Mouse (Mus musculus) left cerebral cortex, postnatal 14 days (tissue): ENCODE measurements at regions not wholly inside any gene's neighbourhood (a gene's known extent, or its start where the extent isn't known, plus 50 kb on each side); places are given as distances from the start of the nearest gene placed in this dataset.

Experiments used
- DNase-seq, 2 experiments: peaks; one replicate each; pipeline ENCODE4 v3.0.0; 2021 to 2022; ENCODE audit warnings: low spot score in 2 of 2, mixed read lengths in 1 of 2
- intact Hi-C: fragments of 180-260 bp; cut with DNase I; formaldehyde crosslinking; loops from one replicate; pipeline ENCODE4 v1.15.1; 2025

GRCm38 (mm10) chr4:8935899-8936298 lies 697.1 kb upstream of the Car8 start:
- no peak for DNase-seq
- intact Hi-C loops, result no loop called here

DNA sequence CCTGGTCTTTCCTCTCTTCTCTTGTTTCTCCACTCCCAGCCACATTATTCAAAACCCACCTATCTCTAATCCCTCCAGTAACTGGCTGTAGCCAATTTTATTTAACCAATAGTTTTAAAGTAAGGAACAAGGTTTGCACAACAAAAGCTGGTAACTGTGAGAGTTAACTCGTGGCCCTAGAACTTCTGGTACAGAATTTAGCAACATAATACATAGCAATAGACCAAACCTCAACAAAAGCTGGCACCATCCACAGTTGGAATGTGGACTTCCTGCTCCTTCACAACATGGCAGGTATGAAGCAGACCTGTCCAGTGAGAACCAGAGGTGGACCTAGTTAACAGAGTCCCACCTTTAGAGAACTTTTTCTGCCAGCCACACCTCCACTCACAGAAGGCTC lies 695.7 kb upstream of the Car8 start:
- intact Hi-C loops, result no loop called here
- DNase-seq, result no peak

DNA sequence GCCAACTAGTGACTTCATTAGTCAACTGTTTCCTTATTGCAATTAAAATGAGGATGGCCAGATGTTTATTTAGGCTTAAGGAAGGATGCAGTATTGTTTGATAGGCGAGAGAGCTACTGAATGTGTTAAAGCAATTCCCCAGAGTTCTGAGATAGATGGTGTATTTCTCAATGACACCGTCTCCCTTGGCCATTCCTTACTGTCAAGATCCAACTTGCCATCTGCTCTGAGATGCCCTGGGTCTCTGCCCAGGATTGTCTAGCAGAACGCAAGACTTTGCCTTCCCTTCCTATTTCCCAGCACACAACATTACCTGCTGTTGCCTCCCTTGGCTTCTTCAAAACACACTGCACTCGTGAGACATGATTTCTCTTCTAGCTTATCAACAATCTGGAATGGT lies 690.5 kb upstream of the Car8 start:
- no peak for DNase-seq
- intact Hi-C loops, result no loop called here

DNA sequence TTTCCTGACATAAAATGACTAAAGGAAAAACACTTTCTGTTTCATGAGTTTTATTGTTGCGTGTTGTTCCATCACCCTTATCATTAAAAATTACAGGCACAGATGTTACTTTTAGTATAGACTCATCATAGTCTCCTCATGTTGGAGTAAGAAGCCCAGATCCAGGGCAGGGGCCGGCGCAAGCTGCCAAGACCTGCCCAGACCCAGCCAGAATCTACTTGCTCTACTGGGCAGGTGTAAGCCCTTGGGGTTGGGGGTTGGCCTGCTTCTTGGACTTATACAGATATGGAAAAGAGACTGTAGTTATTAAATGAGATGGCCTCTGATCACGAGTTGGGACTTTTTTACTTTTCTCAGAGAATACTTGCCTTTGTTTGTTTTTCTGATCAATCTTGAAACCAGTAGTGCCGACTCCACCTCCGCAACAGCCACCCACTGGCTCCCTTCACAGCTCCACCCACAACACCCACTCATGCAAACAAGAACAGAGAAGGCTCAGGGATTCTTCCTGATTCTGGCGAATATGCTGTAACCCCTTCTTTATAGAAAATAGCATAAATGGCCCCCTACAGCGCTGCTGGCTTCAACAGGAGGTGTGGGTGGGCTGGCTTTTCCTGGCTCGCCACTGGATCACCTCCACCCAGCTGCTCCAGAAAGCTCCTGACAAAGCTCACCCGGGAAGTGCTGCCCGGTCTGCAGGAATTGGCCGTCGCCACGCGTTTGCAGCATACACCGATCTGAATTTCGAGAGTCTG lies 689.9 kb upstream of the Car8 start:
- intact Hi-C loops, result no loop called here
- no peak for DNase-seq

DNA sequence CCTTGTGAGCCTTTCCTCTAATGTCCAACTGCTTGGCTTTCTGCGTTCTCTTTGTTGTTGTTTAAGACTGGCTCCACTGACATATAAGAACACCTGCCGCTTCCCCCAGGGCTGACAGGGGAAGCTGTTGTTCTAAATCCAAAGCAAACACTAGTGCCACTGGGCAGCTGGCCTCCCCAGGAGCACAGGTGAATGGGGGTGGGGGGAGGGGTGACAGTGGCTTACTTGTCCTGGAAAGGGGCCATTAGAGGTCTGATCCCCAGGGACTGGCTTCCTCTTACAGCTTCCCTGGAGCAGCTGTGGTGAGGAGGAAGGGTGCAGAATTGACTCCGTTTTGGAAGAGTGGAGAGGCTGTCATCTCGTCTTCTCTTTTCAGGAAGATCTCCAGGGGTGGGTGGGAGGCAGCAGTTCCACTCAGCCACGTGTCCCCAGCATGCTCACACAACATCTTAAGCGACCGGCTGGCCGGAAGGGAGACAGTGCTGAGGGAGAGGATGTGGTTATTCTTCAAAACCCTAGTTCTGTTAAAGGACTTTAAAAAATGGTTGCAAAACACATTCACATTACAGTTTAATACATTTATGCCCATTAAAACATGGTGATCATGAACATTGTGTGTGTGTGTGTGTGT lies 688.5 kb upstream of the Car8 start:
- no peak for DNase-seq
- intact Hi-C loops, result no loop called here

- no peak for DNase-seq
- intact Hi-C loops, result no loop called here
Measured at GRCm38 (mm10) chr4:8926642-8927275, 687.9 kb upstream of the Car8 start.

DNA sequence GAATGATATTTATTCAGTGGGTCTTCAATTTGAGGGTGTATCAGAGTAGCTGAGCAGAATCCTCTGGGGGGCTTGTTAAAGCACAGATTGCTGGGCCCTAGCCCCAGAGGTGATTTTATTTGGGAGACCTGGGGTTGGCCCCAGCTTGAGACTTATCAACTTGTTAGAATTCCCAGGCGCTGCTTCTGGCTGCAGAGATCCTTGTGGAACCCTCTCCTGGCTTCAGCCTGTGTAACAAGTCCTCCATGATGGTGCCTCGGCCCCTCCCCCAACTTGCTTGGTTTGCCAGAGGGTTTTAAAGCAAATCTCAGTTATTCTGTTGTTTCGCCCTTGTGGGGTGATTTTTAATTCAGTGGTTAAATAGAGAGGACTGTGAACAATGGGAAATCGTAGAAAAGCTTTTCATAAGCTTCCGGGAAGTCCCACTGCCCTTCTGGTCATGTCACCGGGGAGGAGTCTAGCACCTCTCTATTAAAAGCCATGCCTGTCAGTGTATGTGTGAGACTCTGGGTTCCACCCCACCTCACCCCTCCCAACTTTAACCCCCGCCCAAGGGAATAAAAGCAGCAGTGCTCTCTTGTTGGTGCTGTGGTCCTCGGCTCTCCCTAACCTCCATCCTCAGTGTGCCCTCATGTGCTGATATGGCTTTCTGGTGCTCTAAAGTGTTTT lies 684.0 kb upstream of the Car8 start:
- no peak for DNase-seq
- intact Hi-C loops, result no loop called here

GRCm38 (mm10) chr4:8921477-8922385 lies 682.9 kb upstream of the Car8 start:
- intact Hi-C loops, result no loop called here
- DNase-seq, result no peak

DNA sequence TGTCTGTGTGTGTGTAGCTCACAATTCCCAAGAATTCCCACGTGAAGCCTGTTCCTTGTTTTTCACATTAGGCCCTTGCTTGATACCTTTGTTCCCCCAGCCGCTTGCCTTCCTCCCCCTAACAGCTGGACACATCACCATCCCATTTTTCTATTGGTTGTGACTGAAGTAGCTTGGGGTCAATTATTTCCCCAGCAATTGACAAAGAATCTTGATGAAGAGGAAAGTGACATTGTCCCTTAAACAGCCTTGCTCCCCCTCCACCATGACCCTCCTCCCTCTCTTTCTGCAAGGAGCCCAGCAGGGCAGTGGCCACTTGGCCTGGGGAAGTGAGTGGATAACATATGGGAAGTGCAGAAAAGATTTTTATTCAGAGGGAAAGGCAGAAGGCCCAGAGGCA lies 681.5 kb upstream of the Car8 start:
- DNase-seq, result no peak
- intact Hi-C loops, result no loop called here

GRCm38 (mm10) chr4:8919366-8919984 lies 680.6 kb upstream of the Car8 start:
- DNase-seq, result no peak
- intact Hi-C loops, result no loop called here
